Mouse (Mus musculus) limb, embryonic 10.5 days (tissue): Measurements from ENCODE around the gene Galnt13. TPM values are rescaled to one million over a fixed set of nuclear protein-coding genes. Genes with fewer than 3 reads are reported as not detected.
"Not testable (repeated sequence)": the region's sequence is repeated elsewhere in the genome, so short reads cannot be mapped to it uniquely, and the experiment has no call there.

ENCODE experiments used
- DNase-seq: peaks from one replicate; pipeline ENCODE4 v3.0.0-alpha.2; 2017; ENCODE audit warnings: low spot score
- H3K27ac ChIP-seq: fragments of 300-500 bp; sonication (generic); 2 replicates; pipeline ENCODE4 v1.5.1; 2016; ENCODE audit warnings: mild to moderate bottlenecking
- H3K27me3 ChIP-seq: fragments of 300-500 bp; sonication (generic); 2 replicates; pipeline ENCODE4 v1.6.1; 2016; ENCODE audit warnings: low read depth, mild to moderate bottlenecking; ENCODE audit not compliant: poor library complexity, severe bottlenecking
- H3K36me3 ChIP-seq: fragments of 300-500 bp; sonication (generic); 2 replicates; pipeline ENCODE4 v1.6.1; 2016; ENCODE audit warnings: mild to moderate bottlenecking, moderate library complexity
- H3K4me1 ChIP-seq: fragments of 300-500 bp; sonication (generic); 2 replicates; pipeline ENCODE4 v1.6.1; 2016
- H3K4me3 ChIP-seq: fragments of 300-500 bp; sonication (generic); 2 replicates; pipeline ENCODE4 v1.5.1; 2016; ENCODE audit warnings: mild to moderate bottlenecking, moderate library complexity
- H3K9me3 ChIP-seq: fragments of 300-500 bp; sonication (generic); replicated peaks from 2 replicates; pipeline ENCODE4 v1.6.1; 2016; ENCODE audit warnings: mild to moderate bottlenecking
- WGBS: fragments of 180-500 bp; shearing (Covaris S2); methylation state at CpG from one replicate; pipeline ENCODE4 v1.1.7; 2016; 5-methylcytosine and 5-hydroxymethylcytosine counted together
- polyA plus RNA-seq: library from polyadenylated mRNA; unstranded; fragments of >200 nt; fragmentation: Nextera tagmentation; extraction: Ambion mirVana; gene quantifications from 2 replicates; pipeline ENCODE4 v1.2.1, GENCODE M21; 2016

Galnt13 gene
- polyA plus RNA-seq, 1 experiment from 2014 or later, result 0.73 TPM

- no peak overlapping the region for H3K4me3 ChIP-seq
- no peak for DNase-seq
- H3K27ac ChIP-seq, result no peak overlapping the region
- H3K9me3 ChIP-seq, result no peaks in the 10 kb centered on the region
- H3K27me3 ChIP-seq, result no peaks in the 10 kb centered on the region
- H3K4me1 ChIP-seq, result no peaks in the 10 kb centered on the region
- 90% methylated on average over 9 of the region's 9 CpGs for WGBS
- H3K36me3 ChIP-seq, result no peaks in the 10 kb centered on the region
These were observed 131.5 kb downstream of the Galnt13 start for GRCm38 (mm10) chr2:54567632-54568031.

GRCm38 (mm10) chr2:54713817-54714216 lies 277.7 kb downstream of the Galnt13 start:
- DNase-seq, H3K27me3 ChIP-seq, H3K4me1 ChIP-seq, H3K36me3 ChIP-seq, H3K4me3 ChIP-seq, H3K9me3 ChIP-seq, H3K27ac ChIP-seq: not testable (repeated sequence)
- WGBS, result no CpG with 5 or more reads among the region's 5 CpGs

DNA sequence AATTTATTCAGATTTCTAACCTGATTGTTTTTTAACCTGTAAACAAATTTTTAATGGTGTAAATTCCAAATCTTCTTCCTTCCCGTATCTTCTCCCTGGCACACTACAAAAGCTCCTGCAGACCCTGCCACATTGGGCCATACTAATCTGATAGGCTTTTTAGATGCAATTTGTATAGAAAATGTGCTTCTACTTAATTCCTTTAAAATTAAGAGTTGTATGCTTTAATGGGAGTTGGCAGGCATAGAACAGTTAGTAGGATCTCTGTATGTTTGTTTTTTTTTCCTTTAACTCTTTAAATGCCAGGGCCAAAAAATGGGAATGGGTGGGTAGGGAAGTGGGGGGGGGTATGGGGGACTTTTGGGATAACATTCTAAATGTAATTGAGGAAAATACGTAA lies 315.1 kb downstream of the Galnt13 start:
- Histone ChIP-seq H3K27me3 (no peaks in the 10 kb centered on the region), H3K9me3 (no peaks in the 10 kb centered on the region), H3K4me1 (no peaks in the 10 kb centered on the region), H3K4me3 (no peak overlapping the region), H3K36me3 (no peaks in the 10 kb centered on the region), H3K27ac (no peak overlapping the region)
- WGBS, result 88% methylated on average over 2 of the region's 2 CpGs
- DNase-seq, result no peak

GRCm38 (mm10) chr2:54759781-54760180 lies 323.7 kb downstream of the Galnt13 start:
- WGBS, result 35% methylated on average over 4 of the region's 4 CpGs
- DNase-seq, result no peak
- Histone ChIP-seq H3K36me3 (no peaks in the 10 kb centered on the region), H3K4me1 (no peaks in the 10 kb centered on the region), H3K9me3 (no peaks in the 10 kb centered on the region), H3K27ac (no peak overlapping the region), H3K4me3 (no peak overlapping the region), H3K27me3 (no peaks in the 10 kb centered on the region)

- H3K4me1 ChIP-seq, result no peaks in the 10 kb centered on the region
- H3K36me3 ChIP-seq, result no peaks in the 10 kb centered on the region
- no peak overlapping the region for H3K27ac ChIP-seq
- no peak for DNase-seq
- H3K27me3 ChIP-seq, result no peaks in the 10 kb centered on the region
- no peaks in the 10 kb centered on the region for H3K9me3 ChIP-seq
- 96% methylated on average over 2 of the region's 2 CpGs for WGBS
- H3K4me3 ChIP-seq, result no peak overlapping the region
These were observed 342.7 kb downstream of the Galnt13 start for GRCm38 (mm10) chr2:54778790-54779273.

DNA sequence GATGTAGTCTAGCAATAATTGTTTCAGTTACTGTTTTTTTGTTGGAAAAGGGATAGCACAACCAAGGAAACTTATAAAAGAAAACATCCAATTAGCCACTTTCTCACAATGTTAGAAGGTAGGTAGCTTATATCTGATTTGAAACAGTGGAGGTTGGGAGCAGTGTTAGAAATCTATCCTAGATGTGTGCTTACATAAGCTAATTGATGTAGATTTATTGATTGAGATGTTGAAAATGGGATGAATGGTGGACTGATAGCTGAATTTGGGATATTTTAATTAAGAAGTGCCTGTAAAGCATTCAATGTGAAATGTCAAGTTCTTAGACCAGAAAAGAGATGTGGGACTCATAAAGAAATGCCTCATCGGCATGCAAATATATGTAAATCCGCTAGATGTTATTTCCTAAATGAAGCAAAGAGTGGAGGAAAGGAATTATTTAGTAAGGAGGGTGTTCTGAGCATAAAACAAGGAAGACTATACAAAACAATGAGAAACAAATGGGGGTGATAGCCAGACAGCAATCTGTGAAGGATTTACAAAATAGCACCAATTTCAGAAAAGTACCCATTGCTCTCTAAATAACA lies 377.6 kb downstream of the Galnt13 start:
- H3K27ac ChIP-seq, result no peak overlapping the region
- no peak overlapping the region for H3K4me3 ChIP-seq
- H3K9me3 ChIP-seq, result no peaks in the 10 kb centered on the region
- 81% methylated on average over 2 of the region's 2 CpGs for WGBS
- no peaks in the 10 kb centered on the region for H3K36me3 ChIP-seq
- H3K27me3 ChIP-seq, result no peaks in the 10 kb centered on the region
- H3K4me1 ChIP-seq, result no peaks in the 10 kb centered on the region
- DNase-seq, result no peak

DNA sequence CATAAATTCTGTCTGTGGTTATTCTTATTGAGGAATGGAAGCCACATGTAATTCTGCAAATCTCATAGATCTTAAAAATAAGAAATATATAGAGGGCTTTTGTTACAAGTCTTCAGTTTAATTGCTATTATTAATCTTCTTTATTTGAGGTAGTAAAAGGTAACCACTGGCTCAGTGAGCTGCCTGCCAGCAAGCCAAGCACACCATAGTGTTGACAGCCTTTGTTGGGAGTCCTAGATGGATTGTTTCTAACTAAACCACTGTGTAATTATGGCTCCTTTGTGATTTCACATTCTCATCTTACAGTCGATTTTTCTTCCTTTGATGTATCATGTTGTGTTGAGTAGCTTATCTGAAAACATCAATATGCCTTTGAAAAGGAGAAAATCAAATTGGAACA lies 405.1 kb downstream of the Galnt13 start:
- WGBS, result 38% methylated on average over 1 of the region's 1 CpGs
- no peaks in the 10 kb centered on the region for H3K4me1 ChIP-seq
- no peaks in the 10 kb centered on the region for H3K36me3 ChIP-seq
- no peak overlapping the region for H3K27ac ChIP-seq
- H3K27me3 ChIP-seq, result no peaks in the 10 kb centered on the region
- no peaks in the 10 kb centered on the region for H3K9me3 ChIP-seq
- H3K4me3 ChIP-seq, result no peak overlapping the region
- no peak for DNase-seq

DNA sequence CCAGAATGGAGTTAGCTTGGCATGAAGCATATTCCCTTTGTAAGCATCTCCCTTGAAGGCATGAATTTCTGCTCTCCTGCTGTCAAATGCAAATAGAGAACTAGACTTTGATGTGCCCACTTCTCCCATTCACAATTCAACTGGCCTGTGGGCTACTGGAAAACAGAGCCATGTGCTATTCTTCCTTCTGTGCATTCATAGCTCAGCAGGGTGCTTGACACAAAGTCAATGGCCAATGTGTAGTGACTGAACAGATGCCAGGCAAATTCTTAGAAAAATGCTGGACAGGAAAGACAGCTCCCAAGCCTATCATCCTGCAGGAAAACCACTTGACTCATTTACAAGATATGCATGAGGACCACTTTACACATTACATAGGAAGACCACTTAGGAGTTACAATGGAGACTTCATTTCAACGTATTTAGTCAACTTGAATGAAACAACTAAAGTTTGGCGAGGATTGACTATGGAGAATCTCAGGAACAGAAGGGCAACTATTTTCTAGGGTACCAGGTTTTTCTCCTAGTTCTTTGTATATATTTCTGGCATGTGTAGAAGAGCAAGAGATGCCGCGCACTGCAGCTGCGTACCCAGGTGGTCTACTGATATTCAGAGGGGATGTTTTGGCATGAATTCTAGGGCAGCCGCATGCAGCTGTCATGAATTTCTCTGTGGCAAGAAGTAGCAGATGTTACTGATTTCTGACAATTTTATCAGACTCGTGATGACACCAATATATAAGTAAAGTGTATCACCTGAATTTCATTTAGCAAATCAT lies 470.4 kb downstream of the Galnt13 start:
- H3K9me3 ChIP-seq, result no peaks in the 10 kb centered on the region
- no peak for DNase-seq
- 92% methylated on average over 7 of the region's 7 CpGs for WGBS
- H3K4me3 ChIP-seq, result no peak overlapping the region
- no peaks in the 10 kb centered on the region for H3K36me3 ChIP-seq
- no peaks in the 10 kb centered on the region for H3K4me1 ChIP-seq
- H3K27ac ChIP-seq, result no peak overlapping the region
- no peaks in the 10 kb centered on the region for H3K27me3 ChIP-seq

DNA sequence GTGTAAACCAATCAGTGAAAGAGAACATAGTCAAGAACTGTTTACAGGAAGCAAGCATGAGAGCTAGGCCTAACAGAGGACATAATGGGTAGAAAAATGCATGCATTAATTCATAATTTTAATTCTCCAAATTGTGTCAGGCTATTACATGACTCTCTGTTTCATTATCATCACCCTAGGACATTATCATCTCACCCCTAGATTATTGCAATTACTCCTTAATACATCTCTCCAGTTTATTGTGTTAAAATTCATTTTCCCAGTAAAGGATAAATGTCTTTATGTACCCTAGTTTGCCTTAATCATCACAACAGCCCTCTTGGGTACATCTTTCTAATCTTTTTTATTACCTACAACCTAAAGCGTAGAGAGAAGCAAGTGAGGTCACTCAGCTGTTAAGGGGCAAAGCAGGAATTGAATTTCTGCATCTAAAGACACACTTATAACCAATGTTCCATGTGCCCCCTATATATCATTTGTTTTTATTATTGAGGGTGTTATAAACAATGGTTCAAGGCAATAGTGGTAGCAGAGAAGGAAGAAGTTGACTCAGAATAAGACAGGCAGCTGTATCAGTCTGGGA lies 479.1 kb downstream of the Galnt13 start:
- Histone ChIP-seq H3K4me1 (no peaks in the 10 kb centered on the region), H3K9me3 (no peaks in the 10 kb centered on the region), H3K36me3 (no peaks in the 10 kb centered on the region), H3K27ac (no peak overlapping the region), H3K4me3 (no peak overlapping the region), H3K27me3 (no peaks in the 10 kb centered on the region)
- DNase-seq, result no peak
- 85% methylated on average over 1 of the region's 1 CpGs for WGBS

- Histone ChIP-seq H3K36me3 (no peaks in the 10 kb centered on the region), H3K27ac (no peak overlapping the region), H3K27me3 (no peaks in the 10 kb centered on the region), H3K4me3 (no peak overlapping the region), H3K4me1 (no peaks in the 10 kb centered on the region), H3K9me3 (no peaks in the 10 kb centered on the region)
- 87% methylated on average over 3 of the region's 3 CpGs for WGBS
- DNase-seq, result no peak
These were observed 500.3 kb downstream of the Galnt13 start for GRCm38 (mm10) chr2:54936369-54936768.

DNA sequence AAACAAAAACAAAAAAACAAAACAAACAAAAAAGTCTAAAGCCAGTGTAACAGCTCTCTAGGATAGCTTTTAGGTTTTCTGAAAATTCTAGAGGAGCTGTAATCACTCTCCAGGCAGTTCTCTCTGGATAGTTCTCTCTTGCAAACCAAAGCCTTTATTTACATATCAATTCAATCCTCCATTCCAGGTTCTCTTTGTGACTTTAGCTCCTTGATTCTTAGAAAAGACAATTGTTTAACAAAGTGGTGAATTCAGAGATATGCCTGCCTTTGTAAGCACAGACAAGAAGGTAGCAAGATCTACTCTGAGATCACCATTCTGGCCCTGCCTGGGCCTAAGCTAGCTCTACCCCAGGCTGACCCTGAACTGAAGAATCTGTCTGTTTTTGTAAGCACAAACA lies 501.2 kb downstream of the Galnt13 start:
- Histone ChIP-seq H3K36me3 (no peaks in the 10 kb centered on the region), H3K4me3 (no peak overlapping the region), H3K27ac (no peak overlapping the region), H3K4me1 (no peaks in the 10 kb centered on the region), H3K9me3 (no peaks in the 10 kb centered on the region), H3K27me3 (no peaks in the 10 kb centered on the region)
- no peak for DNase-seq

DNA sequence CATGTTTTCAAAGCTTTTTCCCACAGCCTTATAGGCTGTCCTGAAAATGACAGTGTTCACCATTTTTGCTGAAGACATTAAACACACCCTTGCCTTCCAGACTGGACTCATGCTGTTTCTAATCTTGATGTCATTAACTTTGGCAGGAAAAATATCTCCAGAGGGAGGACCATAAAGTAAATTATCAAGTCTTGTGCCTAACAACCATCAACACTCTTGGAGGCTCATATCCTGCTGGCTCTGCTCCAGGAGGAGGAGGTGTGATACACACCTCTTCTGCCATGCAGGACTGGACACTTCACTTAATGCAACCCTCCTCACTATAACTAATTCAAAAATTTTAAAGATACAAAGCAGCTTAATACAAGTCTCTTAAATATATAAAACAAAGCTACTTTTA lies 502.0 kb downstream of the Galnt13 start:
- Histone ChIP-seq H3K27me3 (no peaks in the 10 kb centered on the region), H3K9me3 (no peaks in the 10 kb centered on the region), H3K4me3 (no peak overlapping the region), H3K4me1 (no peaks in the 10 kb centered on the region), H3K27ac (no peak overlapping the region), H3K36me3 (no peaks in the 10 kb centered on the region)
- no peak for DNase-seq

- no peak overlapping the region for H3K4me3 ChIP-seq
- 100% methylated on average over 1 of the region's 1 CpGs for WGBS
- no peak for DNase-seq
- no peaks in the 10 kb centered on the region for H3K36me3 ChIP-seq
- H3K9me3 ChIP-seq, result no peaks in the 10 kb centered on the region
- H3K27me3 ChIP-seq, result no peaks in the 10 kb centered on the region
- no peaks in the 10 kb centered on the region for H3K4me1 ChIP-seq
- H3K27ac ChIP-seq, result no peak overlapping the region
These were observed 507.3 kb downstream of the Galnt13 start for GRCm38 (mm10) chr2:54943386-54943785.
